Mouse (Mus musculus): ENCODE data around the gene Reps1. TPM values are rescaled to one million over a fixed set of nuclear protein-coding genes. Genes with fewer than 3 reads are reported as not detected.

The Reps1 gene
- polyA plus RNA-seq, 1 experiment from 2014 or later, result 32.9 TPM

DNA sequence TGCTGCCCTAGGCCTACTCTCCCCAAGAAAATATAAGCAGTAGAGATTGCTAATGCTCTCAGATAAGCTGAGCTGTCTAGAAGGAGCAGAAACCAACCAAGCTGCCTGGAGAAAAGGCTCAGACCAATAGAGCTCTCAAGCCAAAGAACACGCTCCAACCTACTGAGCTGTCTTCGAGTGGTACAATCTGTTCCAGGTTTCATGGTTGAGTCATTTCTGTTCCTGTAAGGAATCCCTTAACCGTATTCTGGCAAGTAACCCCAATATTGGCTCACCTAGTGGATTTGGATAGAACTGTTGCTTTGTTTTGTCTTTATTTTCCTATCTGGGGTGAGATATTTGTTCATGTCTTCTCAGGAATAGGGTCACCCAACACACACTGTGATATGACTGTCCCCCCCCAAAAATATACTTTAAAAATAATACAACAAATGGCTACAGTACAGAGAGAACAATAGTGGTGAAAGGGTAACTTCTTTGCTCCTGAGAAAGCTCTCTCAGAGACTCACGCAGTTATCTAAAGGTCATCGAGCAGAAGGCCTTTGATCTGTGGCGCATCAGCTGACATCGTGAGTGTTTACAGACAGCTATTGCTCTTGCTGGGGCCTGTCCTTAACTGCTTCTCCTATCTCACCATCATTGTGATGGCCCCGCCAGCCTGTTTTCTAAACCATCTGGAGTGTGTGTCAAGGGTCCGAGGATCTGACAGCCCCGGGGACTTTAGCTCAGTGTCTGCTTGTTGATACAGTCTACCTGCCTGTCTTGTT is 8.1 kb upstream of the Reps1 start:
- Histone ChIP-seq H3K4me3 (ENCODE audit: inconsistent target) (no peak overlapping the region), H3K79me2 (ENCODE audit: inconsistent target) (no peaks in the 10 kb centered on the region), H3K36me3 (ENCODE audit: inconsistent target) (no peaks in the 10 kb centered on the region), H3K27ac (no peak overlapping the region)
- 89% methylated on average over 10 of the region's 10 CpGs for WGBS (ENCODE audit: missing documents)

DNA sequence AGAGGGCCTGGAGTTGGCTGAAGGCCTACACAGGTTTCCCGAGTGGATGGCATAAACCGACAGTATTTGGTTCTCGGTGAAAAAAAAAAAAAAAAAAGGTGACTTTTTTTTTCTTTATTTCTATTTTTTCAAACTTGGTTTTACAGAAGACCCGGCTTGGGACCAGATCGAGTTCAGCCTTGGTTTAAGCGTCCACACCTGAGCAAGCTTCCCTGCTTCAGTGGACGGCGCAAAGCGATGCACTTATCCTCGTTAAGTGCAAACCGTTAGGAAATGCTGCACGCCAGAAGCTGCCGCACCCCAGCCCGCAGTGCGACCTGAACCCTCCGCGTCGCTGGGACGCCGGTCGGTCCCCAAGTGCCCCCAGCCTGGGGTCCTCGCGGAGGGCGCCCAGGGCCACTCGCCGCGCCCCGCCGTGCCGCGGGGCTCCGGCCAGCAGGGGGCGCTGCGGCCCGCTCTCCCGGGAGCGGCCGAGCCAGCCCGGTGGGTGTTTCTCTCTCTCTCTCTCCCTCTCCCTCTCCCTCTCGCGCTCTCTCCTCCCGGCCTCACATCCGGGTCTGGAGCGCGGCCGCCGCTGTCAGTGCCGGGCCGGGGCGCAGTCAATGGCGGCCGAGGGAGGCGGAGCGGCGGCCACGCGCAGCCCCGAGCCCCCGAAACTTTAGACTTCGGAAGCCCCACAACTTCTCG is 509 bp upstream of the Reps1 start:
- no peaks in the 10 kb centered on the region for H3K36me3 ChIP-seq (ENCODE audit: inconsistent target)
- H3K27ac ChIP-seq, result no peak overlapping the region
- no peak overlapping the region for H3K4me3 ChIP-seq (ENCODE audit: inconsistent target)
- WGBS (ENCODE audit: missing documents), result 3% methylated on average over 43 of the region's 61 CpGs
- H3K79me2 ChIP-seq (ENCODE audit: inconsistent target), result peaks cover 41% of the 10 kb centered on the region

DNA sequence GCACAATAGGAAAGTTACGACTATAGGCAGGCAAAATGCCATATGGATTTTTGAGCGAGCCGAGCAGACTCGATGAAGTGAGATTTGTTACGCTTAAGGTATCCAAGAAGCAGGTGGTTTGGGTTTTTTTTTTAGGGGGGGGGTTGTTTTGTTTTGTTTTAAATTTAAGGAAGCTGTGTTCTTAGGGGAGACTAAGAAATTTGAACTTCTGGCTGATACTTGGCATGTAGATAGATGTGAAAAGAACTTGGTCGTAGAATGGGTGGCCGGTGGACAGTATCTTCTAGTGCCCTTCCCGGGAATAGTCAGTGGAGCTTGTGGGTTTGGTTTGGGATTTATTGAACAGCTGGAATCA is 707 bp downstream of the Reps1 start:
- 0% methylated on average over 8 of the region's 8 CpGs for WGBS (ENCODE audit: missing documents)
- Histone ChIP-seq H3K79me2 (ENCODE audit: inconsistent target) (peaks cover 53% of the 10 kb centered on the region), H3K36me3 (ENCODE audit: inconsistent target) (no peaks in the 10 kb centered on the region), H3K4me3 (ENCODE audit: inconsistent target) (peak overlapping the region; percentile 68), H3K27ac (0 out of 2 replicates have a peak overlapping the region, but pooled peaks have one; percentile 10)

DNA sequence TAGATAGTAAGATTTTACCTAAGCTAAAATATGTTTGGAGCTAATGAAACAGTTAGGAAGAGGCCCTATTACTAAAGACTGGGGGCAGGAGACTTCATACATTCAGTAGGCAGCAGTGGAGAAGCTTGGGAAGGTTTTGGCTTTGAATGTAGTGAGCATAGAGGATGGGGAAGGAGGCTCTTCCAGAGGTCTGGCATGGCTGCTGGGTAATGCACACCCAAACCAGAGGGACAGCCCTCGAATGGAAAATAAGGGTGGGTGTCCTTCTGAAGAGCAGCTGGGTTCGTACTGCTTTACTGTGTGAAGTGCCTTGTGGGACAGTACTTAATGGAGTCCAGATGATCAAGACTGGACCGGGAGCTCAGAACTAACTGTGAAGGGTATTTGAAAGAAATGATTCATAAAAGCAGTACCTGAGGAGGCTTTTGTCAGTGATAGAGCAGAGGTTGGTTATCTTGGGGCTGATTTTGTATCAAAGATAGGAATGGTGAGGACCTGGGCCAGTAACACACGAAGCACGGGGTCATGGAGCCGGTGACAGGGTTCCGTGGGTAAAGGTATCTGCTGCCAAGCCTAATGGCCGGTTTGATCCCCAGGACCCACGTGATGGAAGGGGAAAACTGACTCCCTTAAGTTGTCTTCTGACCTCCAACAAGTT is 3.1 kb downstream of the Reps1 start:
- whole genome bisulfite sequencing (ENCODE audit: missing documents), result 91% methylated on average over 9 of the region's 9 CpGs

DNA sequence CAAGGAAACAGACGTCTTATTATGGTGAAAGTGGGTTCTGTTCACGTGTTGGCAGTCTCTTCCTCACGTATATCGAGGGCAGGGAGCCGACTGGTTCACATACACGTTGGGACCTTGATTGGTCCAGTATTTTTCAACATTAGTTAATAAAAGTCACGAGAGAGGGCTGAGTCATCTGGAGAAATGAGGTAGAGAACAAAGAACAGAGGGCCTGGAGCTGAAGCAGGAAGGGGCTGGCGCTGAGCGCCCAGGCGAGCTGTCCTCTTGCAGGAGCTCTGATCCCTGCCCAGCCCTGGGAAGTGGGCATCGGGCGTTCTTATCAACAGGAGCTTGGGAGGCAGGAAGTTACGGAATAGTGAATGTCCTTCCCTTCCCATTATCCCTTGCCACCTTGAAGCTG is 4.1 kb downstream of the Reps1 start:
- Histone ChIP-seq H3K27ac (no peak overlapping the region), H3K79me2 (ENCODE audit: inconsistent target) (peaks cover 88% of the 10 kb centered on the region), H3K4me3 (ENCODE audit: inconsistent target) (no peak overlapping the region), H3K36me3 (ENCODE audit: inconsistent target) (no peaks in the 10 kb centered on the region)
- 34% methylated on average over 12 of the region's 13 CpGs for WGBS (ENCODE audit: missing documents)

More for the DNA sequence above, 3.1 kb downstream of the Reps1 start:
- H3K4me3 ChIP-seq (ENCODE audit: inconsistent target), result no peak overlapping the region
- no peaks in the 10 kb centered on the region for H3K36me3 ChIP-seq (ENCODE audit: inconsistent target)
- H3K27ac ChIP-seq, result no peak overlapping the region
- H3K79me2 ChIP-seq (ENCODE audit: inconsistent target), result peaks cover 78% of the 10 kb centered on the region

DNA sequence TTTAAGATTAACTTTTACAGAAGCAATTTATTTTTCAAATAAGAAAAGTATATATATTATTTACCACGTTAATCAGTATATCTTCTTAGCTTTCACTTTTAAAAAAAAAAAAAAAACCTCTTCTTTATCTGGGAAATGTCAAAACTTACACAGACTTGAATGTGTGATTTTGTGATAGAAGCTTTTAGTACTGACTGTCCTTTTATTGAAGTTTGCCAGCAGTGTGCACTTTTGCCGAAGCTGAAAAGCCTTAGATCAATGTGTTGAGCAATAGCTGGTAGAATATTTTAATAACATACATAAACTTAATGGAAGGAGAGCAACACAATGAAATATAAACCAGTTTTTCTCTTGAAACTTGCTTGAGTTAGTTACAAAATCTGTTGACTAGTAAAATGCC is 5.1 kb downstream of the Reps1 start:
- Histone ChIP-seq H3K36me3 (ENCODE audit: inconsistent target) (no peaks in the 10 kb centered on the region), H3K4me3 (ENCODE audit: inconsistent target) (no peak overlapping the region), H3K27ac (no peak overlapping the region)

DNA sequence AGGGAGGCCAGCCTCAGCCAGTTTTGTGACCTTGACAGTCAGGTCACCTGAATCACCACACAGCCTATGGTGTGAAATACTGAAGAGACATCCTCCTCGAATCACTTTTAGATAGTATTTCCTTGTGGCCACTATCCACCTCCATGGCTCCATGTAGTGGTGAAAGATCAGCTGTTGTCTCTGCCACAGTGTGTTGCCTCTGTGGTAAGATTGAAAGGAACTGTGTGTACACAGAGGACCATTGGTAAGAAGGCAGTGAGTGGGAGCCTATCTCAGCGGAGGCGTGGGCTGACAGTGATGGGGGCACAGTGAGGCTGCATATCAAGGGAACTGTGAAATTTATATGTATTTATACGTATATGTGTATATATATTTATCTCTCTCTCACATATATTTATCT is 5.9 kb downstream of the Reps1 start:
- peaks cover 100% of the 10 kb centered on the region for H3K79me2 ChIP-seq (ENCODE audit: inconsistent target)
- 90% methylated on average over 4 of the region's 4 CpGs for WGBS (ENCODE audit: missing documents)
- no peaks in the 10 kb centered on the region for H3K36me3 ChIP-seq (ENCODE audit: inconsistent target)
- H3K27ac ChIP-seq, result no peak overlapping the region
- H3K4me3 ChIP-seq (ENCODE audit: inconsistent target), result no peak overlapping the region

More for the DNA sequence above, 5.1 kb downstream of the Reps1 start:
- peaks cover 97% of the 10 kb centered on the region for H3K79me2 ChIP-seq (ENCODE audit: inconsistent target)
- 83% methylated on average over 2 of the region's 2 CpGs for WGBS (ENCODE audit: missing documents)

DNA sequence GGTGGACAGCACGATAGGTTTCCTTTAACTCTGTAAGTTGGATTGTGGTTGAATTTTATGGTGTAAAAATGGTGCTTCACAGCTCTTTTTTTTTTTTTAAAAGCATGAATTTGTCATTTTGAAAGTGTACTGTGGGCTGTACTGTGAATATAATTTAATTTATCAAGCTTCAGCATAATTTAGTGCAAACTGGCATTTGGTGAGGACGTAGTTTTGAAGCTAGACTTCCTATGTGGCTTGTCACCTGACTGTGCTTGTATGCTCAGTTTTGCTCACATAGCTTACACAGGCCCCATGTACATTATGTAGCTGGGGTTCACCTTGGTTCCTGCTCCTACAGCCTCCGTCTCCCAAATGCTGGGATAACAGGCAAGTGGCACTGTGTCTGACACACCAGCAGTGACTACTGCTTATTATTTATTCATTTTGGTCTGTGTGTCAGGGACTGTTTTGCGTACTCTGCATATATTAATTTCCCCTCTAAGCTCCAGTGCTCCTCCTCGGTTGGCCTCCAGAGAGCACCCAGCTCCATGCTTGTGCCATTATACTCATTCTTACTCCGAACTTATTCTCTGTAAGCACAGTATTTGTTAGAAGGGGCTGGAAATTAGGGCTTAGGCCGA is 9.1 kb downstream of the Reps1 start:
- WGBS (ENCODE audit: missing documents), result 78% methylated on average over 7 of the region's 7 CpGs
- Histone ChIP-seq H3K36me3 (ENCODE audit: inconsistent target) (no peaks in the 10 kb centered on the region), H3K79me2 (ENCODE audit: inconsistent target) (peaks cover 100% of the 10 kb centered on the region), H3K27ac (peak overlapping the region; percentile 49), H3K4me3 (ENCODE audit: inconsistent target) (no peak overlapping the region)

DNA sequence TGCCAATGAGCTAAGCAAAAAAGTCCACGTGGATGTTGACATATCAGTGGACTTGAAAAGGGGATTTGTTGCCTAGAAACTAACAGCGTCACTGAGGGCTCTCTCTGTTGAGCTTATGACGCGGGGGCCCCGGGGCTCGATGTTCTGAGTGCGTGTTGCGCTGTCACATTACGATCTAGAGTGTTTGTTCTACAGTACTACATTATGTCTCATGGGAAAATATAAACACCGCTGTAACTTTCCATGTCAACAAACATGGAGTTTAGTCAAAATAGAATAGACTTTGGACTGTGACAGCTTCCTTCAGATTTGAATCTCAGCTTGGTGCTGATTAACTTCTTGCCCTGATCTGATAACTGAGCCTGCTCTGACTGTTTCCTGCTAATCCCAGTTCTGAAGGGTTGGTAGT is 10.4 kb downstream of the Reps1 start:
- Histone ChIP-seq H3K4me3 (ENCODE audit: inconsistent target) (no peak overlapping the region), H3K36me3 (ENCODE audit: inconsistent target) (no peaks in the 10 kb centered on the region), H3K27ac (no peak overlapping the region), H3K79me2 (ENCODE audit: inconsistent target) (peaks cover 90% of the 10 kb centered on the region)
- 91% methylated on average over 10 of the region's 10 CpGs for WGBS (ENCODE audit: missing documents)

DNA sequence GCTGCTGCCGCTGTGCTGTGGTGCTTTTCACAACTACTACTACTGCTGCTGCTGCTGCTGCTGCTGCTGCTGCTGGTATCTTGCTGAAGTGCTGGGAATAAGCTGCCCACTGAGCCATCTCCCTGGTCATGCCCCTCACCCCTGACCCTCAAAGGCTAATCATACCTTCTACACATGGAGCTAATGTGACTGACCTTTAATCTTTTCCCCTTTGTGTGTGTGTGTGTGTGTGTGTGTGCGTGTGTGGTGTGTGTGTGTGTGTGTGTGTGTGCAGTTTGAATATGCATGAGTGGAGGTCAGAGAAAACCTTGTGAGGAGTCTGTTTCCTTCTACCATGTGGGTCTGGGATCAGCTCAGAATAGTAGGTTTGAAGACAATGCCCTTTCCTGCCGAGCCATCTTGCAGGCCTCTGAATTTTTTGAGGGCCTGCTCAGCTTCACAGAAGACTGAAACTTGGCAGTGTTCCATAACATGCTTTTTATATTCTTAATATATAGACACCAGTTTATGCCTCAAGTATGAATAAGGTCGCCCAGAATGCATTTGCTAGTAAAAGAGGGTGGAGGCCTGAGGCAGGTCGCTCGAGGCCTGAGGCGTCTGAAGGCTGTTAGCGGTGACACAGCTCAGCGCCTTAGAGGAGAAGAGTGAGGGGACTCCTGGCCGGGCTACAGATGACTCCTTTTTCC is 12.2 kb downstream of the Reps1 start:
- Histone ChIP-seq H3K4me3 (ENCODE audit: inconsistent target) (no peak overlapping the region), H3K79me2 (ENCODE audit: inconsistent target) (peaks cover 90% of the 10 kb centered on the region), H3K36me3 (ENCODE audit: inconsistent target) (no peaks in the 10 kb centered on the region), H3K27ac (no peak overlapping the region)
- 89% methylated on average over 10 of the region's 10 CpGs for WGBS (ENCODE audit: missing documents)

DNA sequence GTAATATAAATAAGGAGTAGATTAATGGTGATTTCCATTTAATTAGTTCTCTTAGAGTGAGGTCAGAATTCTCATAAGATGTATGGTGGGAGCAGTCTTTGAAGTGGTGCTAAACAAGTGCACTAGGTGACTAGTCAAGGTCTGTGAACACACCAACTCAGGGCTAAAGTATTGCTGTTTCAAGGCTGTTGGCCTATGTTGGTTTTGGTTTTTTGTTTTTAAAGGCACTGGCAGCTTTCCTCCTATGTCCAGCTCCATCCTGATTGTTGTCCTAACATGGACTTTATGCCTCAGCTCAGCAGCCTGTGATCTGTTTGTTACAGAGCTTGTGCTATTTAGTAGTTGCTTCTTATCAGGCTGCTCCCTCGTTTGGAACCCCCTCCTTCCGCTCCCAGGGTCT is 13.2 kb downstream of the Reps1 start:
- peaks cover 90% of the 10 kb centered on the region for H3K79me2 ChIP-seq (ENCODE audit: inconsistent target)
- no peak overlapping the region for H3K4me3 ChIP-seq (ENCODE audit: inconsistent target)
- no peaks in the 10 kb centered on the region for H3K36me3 ChIP-seq (ENCODE audit: inconsistent target)
- 90% methylated on average over 2 of the region's 2 CpGs for WGBS (ENCODE audit: missing documents)
- H3K27ac ChIP-seq, result no peak overlapping the region

DNA sequence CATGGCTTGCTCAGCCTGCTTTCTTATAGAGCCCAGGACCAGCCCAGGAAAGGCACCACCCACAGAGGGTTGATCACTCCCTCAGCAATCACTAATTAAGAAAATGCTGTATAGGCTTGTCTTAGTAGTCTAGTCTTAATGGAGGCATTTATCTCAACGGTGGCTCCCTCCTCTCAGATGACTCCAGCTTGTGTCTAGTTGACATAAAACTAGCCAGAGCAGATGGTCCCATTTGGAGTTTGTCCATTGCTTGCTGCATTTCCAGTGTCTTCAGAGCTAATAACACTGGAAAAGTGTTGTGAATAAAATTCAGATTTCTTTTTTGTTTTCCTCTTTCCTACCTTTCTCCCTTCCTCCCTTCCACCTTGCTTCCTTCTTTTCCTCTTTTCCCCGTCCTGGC is 13.9 kb downstream of the Reps1 start:
- 65% methylated on average over 2 of the region's 2 CpGs for WGBS (ENCODE audit: missing documents)
- Histone ChIP-seq H3K36me3 (ENCODE audit: inconsistent target) (no peaks in the 10 kb centered on the region), H3K79me2 (ENCODE audit: inconsistent target) (peaks cover 90% of the 10 kb centered on the region), H3K4me3 (ENCODE audit: inconsistent target) (no peak overlapping the region), H3K27ac (no peak overlapping the region)

DNA sequence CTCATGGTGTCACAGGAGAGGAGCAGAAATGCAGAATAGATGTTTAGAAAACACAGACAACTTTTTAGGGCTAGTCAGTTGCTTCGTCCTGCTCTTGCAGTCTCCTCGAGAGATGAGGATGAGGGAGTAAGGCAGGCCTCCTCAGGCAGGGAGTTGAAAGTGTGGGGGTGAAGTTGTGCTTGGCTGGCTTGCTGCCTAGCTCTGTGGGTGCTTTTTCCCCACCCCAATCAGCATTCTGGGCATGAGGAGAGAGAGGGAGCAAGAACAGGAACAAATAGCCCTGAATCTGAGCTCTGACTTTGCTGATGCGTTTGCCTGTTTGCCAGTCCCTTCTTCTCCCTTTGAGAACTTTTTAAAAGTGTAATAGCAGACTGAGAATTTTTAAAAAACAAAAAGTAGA is 14.5 kb downstream of the Reps1 start:
- Histone ChIP-seq H3K36me3 (ENCODE audit: inconsistent target) (no peaks in the 10 kb centered on the region), H3K79me2 (ENCODE audit: inconsistent target) (peaks cover 90% of the 10 kb centered on the region), H3K27ac (peak overlapping the region; percentile 12), H3K4me3 (ENCODE audit: inconsistent target) (no peak overlapping the region)
- WGBS (ENCODE audit: missing documents), result 13% methylated on average over 3 of the region's 3 CpGs

DNA sequence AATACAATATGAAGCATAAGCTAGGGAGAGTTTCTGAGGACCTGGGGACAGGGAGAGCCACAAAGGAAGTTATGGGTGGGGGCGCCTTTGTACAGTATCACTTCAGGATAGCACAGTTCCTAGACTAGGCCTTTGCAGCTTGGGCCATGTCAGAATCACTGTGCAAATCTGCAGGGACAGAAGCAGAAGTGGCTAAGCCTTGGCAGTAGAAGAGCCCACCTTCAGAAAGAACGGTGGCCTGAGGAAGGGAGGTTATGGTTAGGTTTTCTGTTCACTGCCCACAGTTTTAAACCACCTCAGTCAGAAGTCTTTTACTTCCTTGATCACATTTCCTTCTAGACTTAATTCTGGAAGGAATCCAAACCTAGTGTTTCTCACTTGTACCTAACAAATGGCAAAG is 15.0 kb downstream of the Reps1 start:
- no peak overlapping the region for H3K4me3 ChIP-seq (ENCODE audit: inconsistent target)
- WGBS (ENCODE audit: missing documents), result 0% methylated on average over 2 of the region's 2 CpGs
- H3K36me3 ChIP-seq (ENCODE audit: inconsistent target), result no peaks in the 10 kb centered on the region
- H3K79me2 ChIP-seq (ENCODE audit: inconsistent target), result peaks cover 90% of the 10 kb centered on the region
- H3K27ac ChIP-seq, result peak overlapping the region; percentile 12

Measured in macrophage (primary cell).